Mouse (Mus musculus): ENCODE measurements around the gene Ifne. TPM values are rescaled to one million over a fixed set of nuclear protein-coding genes. Genes with fewer than 3 reads are reported as not detected.
"Not testable (repeated sequence)": the region's sequence is repeated elsewhere in the genome, so short reads cannot be mapped to it uniquely, and the experiment has no call there.

Gene Ifne
- polyA plus RNA-seq, 1 experiment, result not detected

DNA sequence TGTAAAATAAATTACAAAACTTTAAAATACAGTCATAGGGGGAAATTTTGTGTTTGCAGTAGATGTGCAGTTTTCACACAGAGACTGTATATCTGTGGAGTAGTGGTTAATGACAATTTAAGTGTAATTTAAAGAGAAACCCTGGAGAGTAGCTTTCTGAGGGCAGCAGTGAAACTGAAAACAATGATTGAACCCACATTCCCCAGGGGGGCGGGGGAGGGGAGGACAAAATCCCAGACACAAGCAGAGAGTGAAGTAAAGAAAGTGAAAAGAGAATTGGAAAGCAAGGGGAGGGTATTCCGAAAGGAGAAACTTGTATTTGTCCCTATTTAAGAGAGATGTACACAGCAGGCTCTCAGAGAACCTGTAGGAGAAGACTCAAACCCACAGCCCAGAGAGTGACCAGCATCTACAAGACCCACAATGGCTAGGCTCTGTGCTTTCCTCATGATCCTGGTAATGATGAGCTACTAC, 38.5 kb downstream of the Ifne start, which contains the start of gene Ifna4:
Gene Ifna4 (plus strand): TSS at position 424 of the 474 bp plus-strand sequence.
- Histone ChIP-seq H3K4me1 (ENCODE audit: control insufficient read depth, insufficient read depth, insufficient read length, low read length) (no peaks in the 10 kb centered on the region), H3K27ac (replicated peaks; ENCODE audit: low read depth, low read length) (no peak within 1 kb of the TSS), H3K4me3 (ENCODE audit: insufficient read depth, low read depth, low read length) (no peak within 1 kb of the TSS)

DNA sequence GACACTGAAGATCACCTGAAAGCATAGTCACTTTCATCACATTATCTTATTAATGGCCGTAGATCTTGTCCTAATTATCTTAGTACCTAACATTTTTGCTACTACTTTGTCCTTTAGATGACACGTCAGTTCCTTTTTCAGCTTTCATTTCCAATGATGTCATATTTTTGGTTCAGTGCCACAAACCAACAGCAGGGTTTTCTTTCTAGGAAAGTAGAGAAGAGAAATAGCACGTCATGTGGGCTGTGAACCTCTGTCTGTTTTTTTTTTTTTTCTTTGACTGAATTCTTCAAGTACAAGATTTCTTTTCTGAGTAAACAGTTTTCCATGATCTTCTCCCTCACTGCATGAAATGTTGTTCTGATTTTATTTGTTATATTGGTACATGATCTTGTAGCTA, 39.9 kb downstream of the Ifne start:
- no peaks in the 10 kb centered on the region for H3K4me1 ChIP-seq (ENCODE audit: control insufficient read depth, insufficient read depth, insufficient read length, low read length)
- no peak overlapping the region for H3K4me3 ChIP-seq (ENCODE audit: insufficient read depth, low read depth, low read length)
- H3K27ac ChIP-seq (replicated peaks; ENCODE audit: low read depth, low read length), result no peak overlapping the region

DNA sequence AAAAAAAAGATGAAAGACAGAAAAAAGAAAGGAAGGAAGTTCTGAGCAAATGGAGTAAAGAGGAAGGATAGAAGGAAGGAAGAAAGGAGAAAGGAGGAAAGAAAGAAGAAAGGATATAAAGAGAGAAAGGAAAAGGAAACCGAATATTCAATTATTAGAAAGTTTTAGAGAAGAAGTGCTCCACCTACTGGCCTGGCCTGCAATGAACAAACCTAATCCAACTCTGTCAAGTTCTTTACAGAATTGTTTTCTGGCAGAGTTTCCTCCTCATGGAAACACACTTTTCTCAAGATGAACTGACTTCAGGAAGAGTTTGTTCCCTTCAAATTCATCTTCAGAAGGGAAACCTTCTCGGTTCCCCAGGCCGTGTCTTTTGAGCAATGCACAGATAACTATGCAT, 41.2 kb downstream of the Ifne start:
- Histone ChIP-seq H3K4me1 (ENCODE audit: control insufficient read depth, insufficient read depth, insufficient read length, low read length) (no peaks in the 10 kb centered on the region), H3K27ac (replicated peaks; ENCODE audit: low read depth, low read length) (no peak overlapping the region), H3K4me3 (ENCODE audit: insufficient read depth, low read depth, low read length) (no peak overlapping the region)

DNA sequence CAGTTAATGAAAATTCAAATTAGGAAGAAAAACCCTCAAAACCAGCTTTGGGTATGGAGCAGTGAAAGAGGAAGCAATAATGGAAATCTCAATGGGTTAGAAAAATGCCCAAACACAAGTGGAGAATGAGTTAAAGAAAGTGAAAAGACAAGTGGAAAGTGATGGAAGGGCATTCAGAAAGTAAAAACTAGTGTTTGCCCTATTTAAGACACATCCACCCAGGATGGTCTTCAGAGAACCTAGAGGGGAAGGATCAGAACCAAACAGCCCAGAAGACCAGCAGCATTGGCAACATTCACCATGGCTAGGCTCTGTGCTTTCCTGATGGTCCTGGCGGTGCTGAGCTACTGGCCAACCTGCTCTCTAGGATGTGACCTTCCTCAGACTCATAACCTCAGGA, 44.8 kb downstream of the Ifne start, which contains the start of gene Ifna5:
Gene Ifna5 (plus strand): TSS at position 301 of the 400 bp plus-strand sequence.
- H3K4me3 ChIP-seq (ENCODE audit: insufficient read depth, low read depth, low read length); H3K4me1 ChIP-seq (ENCODE audit: control insufficient read depth, insufficient read depth, insufficient read length, low read length); H3K27ac ChIP-seq (replicated peaks; ENCODE audit: low read depth, low read length): not testable (repeated sequence)

DNA sequence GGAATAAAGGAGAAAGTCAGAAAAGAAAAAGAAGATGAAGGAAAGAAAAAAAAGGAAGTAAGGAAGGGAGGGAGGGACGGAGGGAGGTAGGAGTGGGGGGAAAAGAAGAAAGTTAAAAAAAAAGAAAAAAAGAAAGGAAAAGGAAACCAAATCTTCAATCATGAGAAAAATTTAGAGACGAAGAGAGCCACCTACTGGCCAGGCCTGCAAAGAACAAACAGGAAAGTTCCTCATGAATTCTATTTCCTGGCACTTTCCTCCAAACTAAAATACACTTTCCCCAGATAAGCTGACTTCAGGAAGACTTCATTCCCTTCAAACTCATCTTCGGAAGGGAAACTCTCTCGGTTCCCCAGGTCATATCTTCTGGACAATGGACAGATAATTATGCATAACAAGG, 49.5 kb downstream of the Ifne start:
- Histone ChIP-seq H3K4me1 (ENCODE audit: control insufficient read depth, insufficient read depth, insufficient read length, low read length) (no peaks in the 10 kb centered on the region), H3K27ac (replicated peaks; ENCODE audit: low read depth, low read length) (no peak overlapping the region), H3K4me3 (ENCODE audit: insufficient read depth, low read depth, low read length) (no peak overlapping the region)

Other genes starting within 250 kb of the Ifne start
- gene C87499, start 245.8 kb downstream of the Ifne start, polyA plus RNA-seq (2012; ENCODE audit: insufficient read depth, insufficient read length, missing spikeins), result not detected in 2 replicates
- not detected in 2 replicates for gene Ifna13, start 235.7 kb downstream of the Ifne start, polyA plus RNA-seq (2012; ENCODE audit: insufficient read depth, insufficient read length, missing spikeins)
- not detected in 2 replicates for gene Ifna16, start 203.3 kb downstream of the Ifne start, polyA plus RNA-seq (2012; ENCODE audit: insufficient read depth, insufficient read length, missing spikeins)
- not detected in 2 replicates for gene Ifna2, start 196.3 kb downstream of the Ifne start, polyA plus RNA-seq (2012; ENCODE audit: insufficient read depth, insufficient read length, missing spikeins)
- not detected in 2 replicates for gene Ifnab, start 188.8 kb downstream of the Ifne start, polyA plus RNA-seq (2012; ENCODE audit: insufficient read depth, insufficient read length, missing spikeins)
- gene Gm26566, start 158.4 kb downstream of the Ifne start, polyA plus RNA-seq (2012; ENCODE audit: insufficient read depth, insufficient read length, missing spikeins), result not detected in 2 replicates
- 37.8 and 44.9 TPM in 2 replicates for gene Klhl9, start 157.7 kb downstream of the Ifne start, polyA plus RNA-seq (2012; ENCODE audit: insufficient read depth, insufficient read length, missing spikeins)
- not detected in 2 replicates for gene Gm13271, start 125.3 kb downstream of the Ifne start, polyA plus RNA-seq (2012; ENCODE audit: insufficient read depth, insufficient read length, missing spikeins)
- gene Gm13283, start 120.1 kb downstream of the Ifne start, polyA plus RNA-seq (2012; ENCODE audit: insufficient read depth, insufficient read length, missing spikeins), result not detected in 2 replicates
- not detected in 2 replicates for gene Gm13290, start 106.4 kb downstream of the Ifne start, polyA plus RNA-seq (2012; ENCODE audit: insufficient read depth, insufficient read length, missing spikeins)
- not detected in 2 replicates for gene Gm13289, start 103.3 kb downstream of the Ifne start, polyA plus RNA-seq (2012; ENCODE audit: insufficient read depth, insufficient read length, missing spikeins)
- not detected in 2 replicates for gene Gm13272, start 100.4 kb downstream of the Ifne start, polyA plus RNA-seq (2012; ENCODE audit: insufficient read depth, insufficient read length, missing spikeins)
- not detected in 2 replicates for gene Ifnz, start 98.1 kb downstream of the Ifne start, polyA plus RNA-seq (2012; ENCODE audit: insufficient read depth, insufficient read length, missing spikeins)
- not detected in 2 replicates for gene Gm13276, start 94.5 kb downstream of the Ifne start, polyA plus RNA-seq (2012; ENCODE audit: insufficient read depth, insufficient read length, missing spikeins)
- not detected in 2 replicates for gene Gm13277, start 91.6 kb downstream of the Ifne start, polyA plus RNA-seq (2012; ENCODE audit: insufficient read depth, insufficient read length, missing spikeins)
- not detected in 2 replicates for gene Gm13278, start 88.7 kb downstream of the Ifne start, polyA plus RNA-seq (2012; ENCODE audit: insufficient read depth, insufficient read length, missing spikeins)
- gene Gm13275, start 85.7 kb downstream of the Ifne start, polyA plus RNA-seq (2012; ENCODE audit: insufficient read depth, insufficient read length, missing spikeins), result not detected in 2 replicates
- gene Gm13279, start 82.8 kb downstream of the Ifne start, polyA plus RNA-seq (2012; ENCODE audit: insufficient read depth, insufficient read length, missing spikeins), result not detected in 2 replicates
- not detected in 2 replicates for gene Gm13285, start 80.5 kb downstream of the Ifne start, polyA plus RNA-seq (2012; ENCODE audit: insufficient read depth, insufficient read length, missing spikeins)
- gene Gm13287, start 76.9 kb downstream of the Ifne start, polyA plus RNA-seq (2012; ENCODE audit: insufficient read depth, insufficient read length, missing spikeins), result not detected in 2 replicates
- not detected in 2 replicates for gene Gm13288, start 74.7 kb downstream of the Ifne start, polyA plus RNA-seq (2012; ENCODE audit: insufficient read depth, insufficient read length, missing spikeins)
- not detected in 2 replicates for gene Ifna7, start 64.0 kb downstream of the Ifne start, polyA plus RNA-seq (2012; ENCODE audit: insufficient read depth, insufficient read length, missing spikeins)
- gene Ifna11, start 60.2 kb downstream of the Ifne start, polyA plus RNA-seq (2012; ENCODE audit: insufficient read depth, insufficient read length, missing spikeins), result not detected in 2 replicates
- not detected in 2 replicates for gene Ifna6, start 52.8 kb downstream of the Ifne start, polyA plus RNA-seq (2012; ENCODE audit: insufficient read depth, insufficient read length, missing spikeins)
- gene Ifna5, start 44.7 kb downstream of the Ifne start, polyA plus RNA-seq (2012; ENCODE audit: insufficient read depth, insufficient read length, missing spikeins), result not detected in 2 replicates
- gene Ifna4, start 38.3 kb downstream of the Ifne start, polyA plus RNA-seq (2012; ENCODE audit: insufficient read depth, insufficient read length, missing spikeins), result not detected in 2 replicates
- gene Ifna1, start 30.1 kb downstream of the Ifne start, polyA plus RNA-seq (2012; ENCODE audit: insufficient read depth, insufficient read length, missing spikeins), result not detected in 2 replicates